Mouse (Mus musculus) intestine, embryonic 14.5 days (tissue): ENCODE measurements around the gene Mllt6. TPM values are rescaled to one million over a fixed set of nuclear protein-coding genes. Genes with fewer than 3 reads are reported as not detected.

Source experiments
- microRNA-seq: library from miRNA; unstranded; fragments of <30 nt; microRNA quantifications from one replicate; pipeline ENCODE4, GENCODE M21; 2016
- polyA plus RNA-seq: library from polyadenylated mRNA; unstranded; fragments of >200 nt; fragmentation: Nextera tagmentation; extraction: Ambion mirVana; gene quantifications from 2 replicates; pipeline ENCODE4 v1.2.1, GENCODE M21; 2014

The Mllt6 gene
- polyA plus RNA-seq, 1 experiment from 2014 or later, result 4.8 TPM

Small RNA genes lying within 50 kb of the gene (microRNA-seq; reads per million reads assigned to microRNA genes)
- not detected for gene Gm24158
- 0.51 reads per million for gene Mir6927

Other genes with a start within 250 kb of the Mllt6 start
- 5.0 and 5.1 TPM in 2 replicates for gene Arhgap23, start 247.9 kb upstream of the Mllt6 start, polyA plus RNA-seq
- 0.12 TPM in 2 replicates for gene 4933428G20Rik, start 163.1 kb upstream of the Mllt6 start, polyA plus RNA-seq
- 0.16 and 0.30 TPM in 2 replicates for gene Srcin1, start 87.2 kb upstream of the Mllt6 start, polyA plus RNA-seq
- gene Epop, start 33.7 kb upstream of the Mllt6 start, polyA plus RNA-seq, result 3.1 and 3.6 TPM in 2 replicates
- gene Cisd3, start 22.4 kb downstream of the Mllt6 start, polyA plus RNA-seq, result 41.2 and 47.9 TPM in 2 replicates
- 19.2 and 19.7 TPM in 2 replicates for gene Pcgf2, start 37.1 kb downstream of the Mllt6 start, polyA plus RNA-seq
- gene Psmb3, start 40.0 kb downstream of the Mllt6 start, polyA plus RNA-seq, result 473 and 491 TPM in 2 replicates
- gene Pip4k2b, start 81.3 kb downstream of the Mllt6 start, polyA plus RNA-seq, result 1.7 and 1.9 TPM in 2 replicates
- 10.5 and 11.8 TPM in 2 replicates for gene Cwc25, start 103.1 kb downstream of the Mllt6 start, polyA plus RNA-seq
- 0.31 TPM in 2 replicates for gene 1700001P01Rik, start 112.5 kb downstream of the Mllt6 start, polyA plus RNA-seq
- 752 and 786 TPM in 2 replicates for gene Rpl23, start 119.0 kb downstream of the Mllt6 start, polyA plus RNA-seq
- gene Lasp1, start 135.6 kb downstream of the Mllt6 start, polyA plus RNA-seq, result 85.1 and 88.6 TPM in 2 replicates
- gene B230217C12Rik, start 177.4 kb downstream of the Mllt6 start, polyA plus RNA-seq, result 8.1 and 9.5 TPM in 2 replicates
- 0.39 and 0.54 TPM in 2 replicates for gene Fbxo47, start 220.7 kb downstream of the Mllt6 start, polyA plus RNA-seq